Mouse (Mus musculus) heart, embryonic 13.5 days (tissue): ENCODE measurements around the gene Igf1r. TPM values are rescaled to one million over a fixed set of nuclear protein-coding genes. Genes with fewer than 3 reads are reported as not detected.

Source experiments
- ATAC-seq: fragments of 200-750 bp; cut with Nextera tagmentation; 2 replicates; pipeline ENCODE4 v1.8.0; 2017; ENCODE audit warnings: moderate TSS enrichment; ENCODE audit not compliant: insufficient number of reproducible peaks, low FRiP score, low TSS enrichment; ENCODE audit errors: extremely low read depth
- H3K27ac ChIP-seq: fragments of 300-500 bp; sonication (generic); replicated peaks from 2 replicates; pipeline ENCODE4 v1.5.1; 2015; ENCODE audit warnings: moderate library complexity, mild to moderate bottlenecking, inconsistent platforms
- H3K27me3 ChIP-seq: fragments of 300-500 bp; sonication (generic); replicated peaks from 2 replicates; pipeline ENCODE4 v1.6.1; 2015; ENCODE audit warnings: mild to moderate bottlenecking, inconsistent platforms
- H3K36me3 ChIP-seq: fragments of 300-500 bp; sonication (generic); 2 replicates; pipeline ENCODE4 v1.6.1; 2015; ENCODE audit warnings: mild to moderate bottlenecking, inconsistent platforms
- H3K4me1 ChIP-seq: fragments of 300-500 bp; sonication (generic); 2 replicates; pipeline ENCODE4 v1.6.1; 2015; ENCODE audit warnings: inconsistent platforms
- H3K4me2 ChIP-seq: fragments of 300-500 bp; sonication (generic); 2 replicates; pipeline ENCODE4 v1.6.1; 2015; ENCODE audit warnings: inconsistent platforms, mild to moderate bottlenecking, moderate library complexity
- H3K4me3 ChIP-seq: fragments of 300-500 bp; sonication (generic); 2 replicates; pipeline ENCODE4 v1.5.1; 2015; ENCODE audit warnings: moderate library complexity, mild to moderate bottlenecking, inconsistent platforms
- H3K9ac ChIP-seq: fragments of 300-500 bp; sonication (generic); 2 replicates; pipeline ENCODE4 v1.6.1; 2015; ENCODE audit warnings: inconsistent platforms, mild to moderate bottlenecking, moderate library complexity
- H3K9me3 ChIP-seq: fragments of 300-500 bp; sonication (generic); 2 replicates; pipeline ENCODE4 v1.6.1; 2016; ENCODE audit warnings: inconsistent platforms
- WGBS: fragments of 180-500 bp; shearing (Covaris S2); methylation state at CpG from one replicate; pipeline ENCODE4 v1.1.7; 2015; ENCODE audit warnings: mixed read lengths; 5-methylcytosine and 5-hydroxymethylcytosine counted together
- polyA plus RNA-seq: library from polyadenylated mRNA; unstranded; fragments of >200 nt; fragmentation: Nextera tagmentation; extraction: Ambion mirVana; gene quantifications from 2 replicates; pipeline ENCODE4 v1.2.1, GENCODE M21; 2015

The Igf1r gene
- polyA plus RNA-seq, 1 experiment from 2014 or later, result 15.0 TPM

DNA sequence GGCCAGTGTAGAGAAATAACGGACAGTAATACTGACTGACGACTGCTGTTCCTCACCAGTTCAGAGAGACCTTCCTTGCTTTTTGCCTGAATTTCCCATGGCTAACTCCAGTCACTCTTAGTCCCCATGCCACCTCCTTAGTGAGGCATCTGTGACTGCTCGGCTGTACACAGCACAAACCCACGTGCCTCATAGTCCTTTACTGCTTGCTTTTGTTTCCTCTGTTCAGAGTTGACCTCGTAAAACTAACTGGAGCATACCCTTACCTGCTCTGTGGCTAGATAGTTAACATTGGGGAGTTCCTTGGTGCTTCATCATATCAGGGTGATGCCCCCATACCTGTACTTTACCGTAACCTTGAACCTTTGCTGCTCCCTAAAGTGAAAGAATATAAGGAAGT, 143.8 kb downstream of the Igf1r start:
- no peak overlapping the region for H3K4me3 ChIP-seq
- no peaks in the 10 kb centered on the region for H3K9me3 ChIP-seq
- H3K9ac ChIP-seq, result no peak overlapping the region
- WGBS, result 80% methylated on average over 6 of the region's 6 CpGs
- ATAC-seq, result no peak
- H3K36me3 ChIP-seq, result peaks cover 10% of the 10 kb centered on the region; the same call in 1 of the 2 replicates
- no peaks in the 10 kb centered on the region for H3K27me3 ChIP-seq
- no peak overlapping the region for H3K27ac ChIP-seq
- no peak overlapping the region for H3K4me2 ChIP-seq
- H3K4me1 ChIP-seq, result peaks cover 47% of the 10 kb centered on the region

DNA sequence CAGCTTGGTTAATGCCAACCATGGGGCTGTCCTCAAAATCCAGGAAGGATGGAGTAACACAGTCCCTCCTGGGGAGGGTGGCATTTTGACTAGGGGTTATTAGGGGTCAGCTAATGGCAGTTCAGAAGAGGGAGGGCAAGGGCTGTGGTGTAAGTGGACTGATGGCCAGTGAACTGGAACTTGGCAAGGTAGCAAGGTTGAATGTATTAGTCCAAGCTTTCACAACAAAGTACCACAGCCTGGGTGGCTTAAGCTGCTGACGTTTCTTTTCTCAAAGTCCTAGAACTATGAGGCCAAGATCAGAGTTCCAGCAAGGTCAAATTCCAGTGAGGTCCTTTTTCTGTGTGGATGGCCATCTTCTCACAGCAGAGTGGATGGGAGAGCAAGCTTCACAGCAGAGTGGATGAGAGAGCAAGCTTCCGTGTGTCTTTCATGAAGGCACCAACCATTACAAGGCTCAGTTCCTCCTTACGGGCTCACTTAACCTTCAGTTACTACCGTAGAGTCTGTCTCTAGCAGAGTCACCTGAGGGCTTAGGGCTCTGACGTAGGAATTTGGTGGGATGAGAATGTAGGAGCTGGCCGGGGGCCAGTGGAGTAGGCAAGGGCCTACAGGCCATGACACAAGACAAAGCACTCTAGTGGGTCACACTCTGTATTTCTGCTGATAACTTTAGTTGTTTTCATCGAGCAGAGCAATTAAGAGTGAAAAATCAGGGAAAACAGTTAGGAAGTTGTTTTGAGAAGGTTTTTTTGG, 144.6 kb downstream of the Igf1r start:
- Histone ChIP-seq H3K4me1 (peaks cover 46% of the 10 kb centered on the region), H3K27me3 (no peaks in the 10 kb centered on the region), H3K4me3 (no peak overlapping the region), H3K36me3 (peaks cover 10% of the 10 kb centered on the region; the same call in 1 of the 2 replicates), H3K9ac (no peak overlapping the region), H3K27ac (0 out of 2 replicates have a peak overlapping the region, but pooled peaks have one; percentile 0), H3K9me3 (no peaks in the 10 kb centered on the region), H3K4me2 (no peak overlapping the region)
- WGBS, result 73% methylated on average over 7 of the region's 7 CpGs
- no peak for ATAC-seq

DNA sequence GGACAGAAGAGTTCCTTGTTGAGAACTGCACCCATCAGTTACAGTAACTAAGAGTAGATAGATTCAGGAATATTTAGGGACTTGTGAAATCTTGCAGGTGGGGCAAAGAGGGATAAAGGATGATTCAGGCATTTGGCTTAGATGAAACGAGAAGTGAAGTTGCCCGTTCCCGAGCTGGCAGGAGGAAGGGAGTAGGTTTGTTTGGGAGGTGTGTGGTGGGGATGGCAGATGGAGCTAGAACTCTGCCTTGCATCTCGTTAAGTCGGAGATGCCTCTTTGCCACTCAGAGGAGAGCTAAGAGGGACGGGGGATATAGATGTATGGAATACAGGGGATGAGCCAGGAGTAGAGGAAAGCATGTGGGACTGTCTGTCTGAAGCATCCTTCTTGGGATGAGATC, 145.5 kb downstream of the Igf1r start:
- no peak overlapping the region for H3K27ac ChIP-seq
- no peak overlapping the region for H3K9ac ChIP-seq
- no peaks in the 10 kb centered on the region for H3K27me3 ChIP-seq
- no peaks in the 10 kb centered on the region for H3K9me3 ChIP-seq
- peaks cover 50% of the 10 kb centered on the region for H3K4me1 ChIP-seq
- 92% methylated on average over 6 of the region's 6 CpGs for WGBS
- H3K4me2 ChIP-seq, result no peak overlapping the region
- H3K36me3 ChIP-seq, result peaks cover 10% of the 10 kb centered on the region; the same call in 1 of the 2 replicates
- no peak overlapping the region for H3K4me3 ChIP-seq
- ATAC-seq, result no peak

DNA sequence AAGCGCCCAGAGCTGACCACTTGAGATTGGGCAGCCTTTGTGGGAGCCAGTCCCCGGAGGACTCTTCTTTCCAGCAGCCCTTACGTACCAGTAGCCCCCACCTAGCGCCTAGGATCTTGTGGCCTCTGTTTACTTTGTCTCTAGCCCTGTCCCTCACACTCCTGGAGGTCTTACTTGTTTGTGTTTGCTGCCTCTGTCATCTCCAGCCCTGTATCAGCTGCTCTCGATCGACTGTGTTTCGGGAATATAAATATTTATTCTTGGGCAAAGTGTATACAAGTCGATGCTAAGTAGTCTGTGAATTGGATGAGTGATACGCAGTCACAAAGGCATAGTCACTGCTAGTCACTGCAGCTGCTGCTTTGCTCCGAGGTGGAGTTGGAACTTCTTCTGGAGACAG, 147.8 kb downstream of the Igf1r start:
- no peak overlapping the region for H3K4me2 ChIP-seq
- no peak for ATAC-seq
- H3K27ac ChIP-seq, result no peak overlapping the region
- no peaks in the 10 kb centered on the region for H3K27me3 ChIP-seq
- WGBS, result 80% methylated on average over 10 of the region's 10 CpGs
- H3K4me3 ChIP-seq, result no peak overlapping the region
- H3K36me3 ChIP-seq, result no peaks in the 10 kb centered on the region
- no peak overlapping the region for H3K9ac ChIP-seq
- peaks cover 57% of the 10 kb centered on the region for H3K4me1 ChIP-seq
- no peaks in the 10 kb centered on the region for H3K9me3 ChIP-seq

DNA sequence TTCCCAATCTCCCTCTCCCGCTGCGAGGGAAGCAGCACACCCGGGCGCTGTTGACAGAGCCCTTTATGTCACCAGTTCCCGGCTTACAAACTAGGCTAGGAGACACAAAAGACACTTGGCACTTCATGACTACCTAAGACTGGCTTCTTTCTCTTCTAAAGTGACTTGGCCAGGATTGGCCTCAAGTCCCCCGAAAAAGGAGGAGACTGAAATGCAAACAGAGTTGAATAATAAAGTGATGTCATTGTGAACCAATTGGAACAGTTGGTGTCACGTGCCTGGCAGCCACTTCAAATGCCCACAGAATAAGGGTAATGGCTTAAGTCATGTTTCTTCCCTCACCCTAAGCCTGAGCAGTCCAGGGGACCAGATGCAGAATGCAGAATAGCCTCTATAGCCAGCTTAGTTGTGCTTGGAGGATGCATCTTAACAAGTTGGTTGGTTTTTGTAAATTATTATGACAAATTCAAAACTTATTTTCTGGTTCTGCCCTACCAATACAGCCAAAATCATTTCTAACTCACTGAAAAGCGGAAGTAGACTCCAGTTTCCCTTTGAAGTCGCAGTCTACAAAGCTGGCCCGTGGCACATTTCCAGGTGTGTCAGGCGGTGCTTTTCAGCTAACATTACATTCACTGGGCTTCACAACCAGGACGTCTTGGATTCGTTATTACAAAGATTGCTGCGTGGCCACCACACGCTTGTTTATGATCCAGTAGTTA, 150.0 kb downstream of the Igf1r start:
- no peaks in the 10 kb centered on the region for H3K36me3 ChIP-seq
- H3K27me3 ChIP-seq, result no peaks in the 10 kb centered on the region
- 72% methylated on average over 15 of the region's 15 CpGs for WGBS
- no peak overlapping the region for H3K4me3 ChIP-seq
- no peak for ATAC-seq
- no peaks in the 10 kb centered on the region for H3K9me3 ChIP-seq
- H3K27ac ChIP-seq, result no peak overlapping the region
- no peak overlapping the region for H3K9ac ChIP-seq
- no peak overlapping the region for H3K4me2 ChIP-seq
- peaks cover 50% of the 10 kb centered on the region for H3K4me1 ChIP-seq

DNA sequence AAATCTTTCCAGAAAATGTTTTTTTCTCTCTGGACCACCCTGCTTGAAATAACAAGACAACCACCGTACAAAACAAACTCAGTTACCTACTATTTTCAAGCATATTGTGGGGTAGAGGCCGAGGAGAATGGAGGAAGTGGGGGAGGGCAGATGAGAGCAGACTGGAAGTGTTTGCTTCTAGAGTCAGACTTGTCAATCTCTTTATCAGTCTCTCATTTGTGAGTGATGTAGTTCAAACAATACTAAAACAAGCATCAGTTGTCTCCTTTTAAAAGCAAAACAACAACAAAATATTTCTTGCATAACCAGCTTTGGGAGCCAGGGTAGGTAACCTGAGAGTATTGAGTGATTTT, 150.5 kb downstream of the Igf1r start:
- WGBS, result 40% methylated on average over 2 of the region's 2 CpGs
- no peaks in the 10 kb centered on the region for H3K9me3 ChIP-seq
- no peaks in the 10 kb centered on the region for H3K36me3 ChIP-seq
- peaks cover 50% of the 10 kb centered on the region for H3K4me1 ChIP-seq
- ATAC-seq, result no peak
- no peak overlapping the region for H3K9ac ChIP-seq
- H3K4me2 ChIP-seq, result no peak overlapping the region
- no peaks in the 10 kb centered on the region for H3K27me3 ChIP-seq
- H3K4me3 ChIP-seq, result no peak overlapping the region
- H3K27ac ChIP-seq, result no peak overlapping the region

DNA sequence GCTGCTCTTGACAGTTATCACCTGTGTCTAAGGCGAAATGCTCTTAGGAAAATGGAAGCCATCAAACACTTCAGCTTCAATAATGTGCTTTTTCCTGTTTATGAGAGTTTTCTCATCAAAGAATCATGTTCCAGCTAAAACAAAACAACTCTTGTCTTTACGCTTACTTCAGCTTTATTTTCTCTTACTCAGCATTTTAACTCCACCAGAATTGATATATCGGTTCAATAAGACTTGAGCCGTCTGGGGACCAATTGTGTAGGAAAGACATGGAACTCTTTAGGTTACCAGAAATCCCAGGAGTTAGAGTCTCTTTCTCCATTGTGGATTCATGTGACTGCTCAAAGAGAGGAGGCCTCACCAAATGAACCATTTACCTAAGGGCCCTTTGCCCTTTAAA, 158.9 kb downstream of the Igf1r start:
- Histone ChIP-seq H3K9ac (no peak overlapping the region), H3K36me3 (no peaks in the 10 kb centered on the region), H3K27ac (no peak overlapping the region), H3K27me3 (no peaks in the 10 kb centered on the region), H3K4me2 (no peak overlapping the region), H3K4me1 (peaks cover 40% of the 10 kb centered on the region), H3K4me3 (no peak overlapping the region), H3K9me3 (no peaks in the 10 kb centered on the region)
- ATAC-seq, result no peak
- 94% methylated on average over 4 of the region's 4 CpGs for WGBS

DNA sequence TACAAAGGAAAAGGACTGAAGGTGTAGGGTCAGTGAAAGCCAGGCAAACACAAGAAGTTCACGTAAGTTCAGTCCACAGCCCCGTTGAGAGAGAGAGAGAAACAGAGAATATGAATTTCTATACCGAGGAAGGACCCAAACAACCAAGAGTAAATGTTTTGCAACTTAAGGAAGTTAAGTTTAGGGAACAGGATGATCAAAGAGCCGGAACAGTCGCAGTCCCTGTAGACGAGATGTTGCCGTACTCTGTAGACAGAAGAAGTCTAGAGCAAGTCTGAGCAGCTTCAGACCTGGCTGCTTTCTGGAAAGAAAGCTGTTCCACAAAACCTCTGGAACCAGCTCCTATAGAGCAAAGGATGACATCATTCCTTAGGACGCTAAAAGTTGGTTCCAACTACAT, 160.0 kb downstream of the Igf1r start:
- Histone ChIP-seq H3K27ac (no peak overlapping the region), H3K4me1 (peaks cover 38% of the 10 kb centered on the region), H3K9ac (no peak overlapping the region), H3K4me2 (no peak overlapping the region), H3K4me3 (no peak overlapping the region), H3K27me3 (no peaks in the 10 kb centered on the region), H3K36me3 (0 out of 2 replicates have a peak, but pooled peaks cover 7% of the 10 kb centered on the region), H3K9me3 (no peaks in the 10 kb centered on the region)
- WGBS, result 82% methylated on average over 8 of the region's 8 CpGs
- no peak for ATAC-seq

DNA sequence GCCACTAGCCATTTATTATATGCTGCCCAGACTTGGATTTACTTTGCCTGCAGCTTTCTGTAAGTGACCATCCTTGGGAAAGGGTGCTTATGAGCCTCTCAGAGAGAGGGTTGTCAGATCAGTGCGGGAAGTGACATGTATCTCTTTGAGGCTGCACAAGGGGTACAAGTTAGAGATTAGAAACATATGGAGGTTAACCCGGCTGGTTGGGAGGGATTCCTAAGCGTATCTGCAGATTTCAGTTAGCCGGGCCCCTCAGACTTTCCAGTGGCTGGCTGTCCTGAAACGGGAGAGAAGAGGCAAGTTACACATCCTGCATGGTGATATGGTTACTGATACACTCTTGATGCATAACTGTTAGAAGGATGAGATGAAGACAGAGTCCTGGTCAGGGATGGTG, 161.7 kb downstream of the Igf1r start:
- no peaks in the 10 kb centered on the region for H3K9me3 ChIP-seq
- no peak overlapping the region for H3K27ac ChIP-seq
- H3K4me3 ChIP-seq, result no peak overlapping the region
- H3K4me1 ChIP-seq, result peaks cover 52% of the 10 kb centered on the region
- H3K36me3 ChIP-seq, result 0 out of 2 replicates have a peak, but pooled peaks cover 8% of the 10 kb centered on the region
- no peak overlapping the region for H3K4me2 ChIP-seq
- no peaks in the 10 kb centered on the region for H3K27me3 ChIP-seq
- no peak overlapping the region for H3K9ac ChIP-seq
- no peak for ATAC-seq
- 25% methylated on average over 5 of the region's 5 CpGs for WGBS

DNA sequence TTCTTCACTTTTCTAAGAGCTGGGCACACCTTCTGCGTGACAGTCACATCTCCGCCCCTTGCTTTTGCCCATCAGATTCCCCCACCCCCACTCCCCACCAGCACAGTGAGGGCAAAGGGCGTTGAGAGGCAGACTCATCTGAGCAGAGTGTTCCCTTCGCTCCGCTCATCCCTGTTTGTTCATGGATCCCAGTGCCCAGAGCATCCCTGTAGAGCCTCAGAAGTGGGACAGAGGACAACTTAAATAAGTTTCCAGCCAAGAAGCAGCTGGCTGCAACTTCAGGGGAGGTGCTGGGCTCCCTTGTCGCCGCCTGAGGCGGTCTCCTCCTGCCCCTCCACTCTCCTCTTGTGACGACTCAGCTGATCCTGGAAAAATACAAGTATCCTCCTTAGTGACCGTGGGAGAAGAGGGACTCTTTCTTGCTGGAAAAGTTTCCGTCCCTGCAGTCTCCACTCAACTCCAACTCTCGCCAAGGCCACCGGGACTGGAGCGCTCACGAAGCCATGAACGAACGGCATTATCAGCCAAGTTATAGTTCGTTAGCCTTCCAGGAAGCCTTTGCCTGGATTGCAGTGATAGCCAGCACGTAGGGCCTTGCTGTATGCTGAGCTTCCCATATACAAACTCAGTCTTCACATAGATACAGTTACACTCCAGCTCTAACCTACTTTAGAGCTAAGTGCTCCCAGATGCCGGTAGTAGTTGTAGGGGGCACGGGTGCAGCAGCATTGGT, 162.5 kb downstream of the Igf1r start:
- no peak for ATAC-seq
- H3K9me3 ChIP-seq, result no peaks in the 10 kb centered on the region
- H3K4me1 ChIP-seq, result peaks cover 55% of the 10 kb centered on the region
- WGBS, result 64% methylated on average over 21 of the region's 21 CpGs
- no peaks in the 10 kb centered on the region for H3K27me3 ChIP-seq
- H3K4me3 ChIP-seq, result no peak overlapping the region
- H3K4me2 ChIP-seq, result no peak overlapping the region
- H3K27ac ChIP-seq, result no peak overlapping the region
- 0 out of 2 replicates have a peak, but pooled peaks cover 8% of the 10 kb centered on the region for H3K36me3 ChIP-seq
- H3K9ac ChIP-seq, result no peak overlapping the region

DNA sequence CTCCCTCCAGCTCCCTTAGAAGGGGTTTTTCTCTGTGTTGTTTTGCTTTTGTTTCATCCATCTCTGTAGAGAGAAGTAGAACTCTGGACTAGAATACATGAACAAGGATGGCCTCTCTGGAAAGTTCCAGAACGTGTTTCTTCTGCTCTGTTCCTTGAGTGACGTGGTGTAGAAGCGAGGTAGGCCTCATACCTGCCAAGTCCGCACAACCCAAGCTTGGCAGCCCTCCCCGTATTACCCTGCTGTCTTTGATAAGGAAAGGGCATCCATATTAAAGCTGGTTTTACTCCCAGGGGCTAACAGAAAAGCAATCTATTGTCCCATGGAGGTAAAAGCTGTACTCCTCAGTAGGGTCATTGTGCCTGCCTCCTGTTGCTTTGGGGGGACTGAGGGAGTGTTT, 164.9 kb downstream of the Igf1r start:
- Histone ChIP-seq H3K4me3 (no peak overlapping the region), H3K9ac (no peak overlapping the region), H3K27ac (no peak overlapping the region), H3K36me3 (0 out of 2 replicates have a peak, but pooled peaks cover 8% of the 10 kb centered on the region), H3K4me2 (no peak overlapping the region), H3K27me3 (no peaks in the 10 kb centered on the region), H3K4me1 (peaks cover 61% of the 10 kb centered on the region), H3K9me3 (no peaks in the 10 kb centered on the region)
- WGBS, result 62% methylated on average over 5 of the region's 5 CpGs
- ATAC-seq, result no peak
